Mouse (Mus musculus) CH12.LX (cell line): Measurements from ENCODE around the gene Wbp2. TPM values are rescaled to one million over a fixed set of nuclear protein-coding genes. Genes with fewer than 3 reads are reported as not detected.

Source experiments
- DNase-seq: peaks from one replicate; pipeline ENCODE4 v3.0.0-alpha.2; 2013; ENCODE audit errors: extremely low read depth
- H3K27ac ChIP-seq: 2 replicates; pipeline ENCODE4 v1.5.1; 2012; ENCODE audit warnings: low read depth, mild to moderate bottlenecking, control low read depth, moderate library complexity; ENCODE audit not compliant: insufficient read depth
- H3K27me3 ChIP-seq: replicated peaks from 2 replicates; pipeline ENCODE3; 2012; ENCODE audit warnings: inconsistent platforms
- H3K36me3 ChIP-seq, 2 experiments: replicated peaks in 1 of 2; 2 replicates each; pipeline versions ENCODE3 to v1.6.1; 2012; ENCODE audit warnings: inconsistent platforms in 1 of 2, low read length in 1 of 2, mild to moderate bottlenecking in 1 of 2, mixed read lengths in 1 of 2, moderate library complexity in 1 of 2; ENCODE audit not compliant: control insufficient read depth in 1 of 2, insufficient read depth in 1 of 2
- H3K4me1 ChIP-seq, 2 experiments: 2 replicates each; pipeline ENCODE4 v1.6.1; 2012; ENCODE audit warnings: inconsistent platforms in 1 of 2, moderate library complexity in 1 of 2; ENCODE audit not compliant: insufficient read depth in 2 of 2, control insufficient read depth in 1 of 2
- H3K4me2 ChIP-seq: 2 replicates; pipeline ENCODE4 v1.6.1; 2012; ENCODE audit warnings: low read depth, mild to moderate bottlenecking, control low read depth; ENCODE audit not compliant: poor library complexity, insufficient read depth, severe bottlenecking
- H3K4me3 ChIP-seq, 3 experiments: fragments of 150-350 bp in 1 of 3; sonication (generic) in 1 of 3; replicated peaks in 1 of 3; 2 replicates each; pipeline versions ENCODE3 to v1.5.1; 2011 to 2012; ENCODE audit warnings: low read depth in 2 of 3, low read length in 2 of 3, mild to moderate bottlenecking in 2 of 3, moderate library complexity in 2 of 3, control low read depth in 1 of 3, improper control_type of control experiment in 1 of 3, inconsistent platforms in 1 of 3, mixed read lengths in 1 of 3; ENCODE audit not compliant: poor library complexity in 1 of 3
- H3K79me2 ChIP-seq: replicated peaks from 2 replicates; pipeline ENCODE4 v1.6.1; 2012; ENCODE audit warnings: mild to moderate bottlenecking, moderate library complexity; ENCODE audit not compliant: control insufficient read depth, poor library complexity, insufficient read depth, severe bottlenecking; ENCODE audit errors: extremely low read depth
- H3K9ac ChIP-seq: 2 replicates; pipeline ENCODE4 v1.6.1; 2012; ENCODE audit warnings: low read depth, mild to moderate bottlenecking, control low read depth, moderate library complexity; ENCODE audit not compliant: insufficient read depth
- H3K9me3 ChIP-seq: replicated peaks from 2 replicates; pipeline ENCODE3; 2012; ENCODE audit warnings: low read length, inconsistent platforms, mixed read lengths
- CHD1 ChIP-seq: IDR thresholded peaks from 2 replicates; pipeline ENCODE4 v1.6.1; 2012; ENCODE audit warnings: low read depth, low read length, improper control_type of control experiment, inconsistent platforms
- CTCF ChIP-seq, 2 experiments: IDR thresholded peaks in 1 of 2; conservative IDR thresholded peaks in 1 of 2; 2 replicates each; pipeline ENCODE4 v1.5.1; 2011 to 2012; ENCODE audit warnings: low read depth in 2 of 2, low read length in 2 of 2, improper control_type of control experiment in 1 of 2, inconsistent platforms in 1 of 2, mild to moderate bottlenecking in 1 of 2, moderate library complexity in 1 of 2
- E2F4 ChIP-seq: IDR thresholded peaks from 2 replicates; pipeline ENCODE4 v1.6.1; 2011; ENCODE audit warnings: low read depth, low read length, improper control_type of control experiment; ENCODE audit not compliant: insufficient replicate concordance
- ETS1 ChIP-seq: conservative IDR thresholded peaks from 2 replicates; pipeline ENCODE4 v1.6.1; 2012; ENCODE audit warnings: low read depth, mild to moderate bottlenecking, inconsistent platforms, low read length, improper control_type of control experiment, moderate library complexity
- GABPA ChIP-seq: IDR thresholded peaks from 2 replicates; pipeline ENCODE4 v1.6.1; 2012; ENCODE audit warnings: low read depth, low read length, improper control_type of control experiment, inconsistent platforms; ENCODE audit not compliant: insufficient replicate concordance
- HCFC1 ChIP-seq: IDR thresholded peaks from 2 replicates; pipeline ENCODE4 v1.6.1; 2012; ENCODE audit warnings: low read depth, mild to moderate bottlenecking, inconsistent platforms, low read length, improper control_type of control experiment
- IRF4 ChIP-seq: IDR thresholded peaks from 2 replicates; pipeline ENCODE4 v1.6.1; 2014; ENCODE audit warnings: low read depth, mild to moderate bottlenecking, inconsistent platforms, low read length, improper control_type of control experiment
- JUN ChIP-seq: IDR thresholded peaks from 2 replicates; pipeline ENCODE4 v1.6.1; 2011; ENCODE audit warnings: low read depth, mild to moderate bottlenecking, low read length, improper control_type of control experiment, moderate library complexity; ENCODE audit not compliant: insufficient read depth
- KAT2A ChIP-seq: IDR thresholded peaks from 2 replicates; pipeline ENCODE4 v1.6.1; 2012; ENCODE audit warnings: low read length, improper control_type of control experiment, inconsistent platforms; ENCODE audit not compliant: insufficient replicate concordance
- MAX ChIP-seq: IDR thresholded peaks from 2 replicates; pipeline ENCODE4 v1.6.1; 2011; ENCODE audit warnings: low read length, improper control_type of control experiment
- MAZ ChIP-seq: IDR thresholded peaks from 2 replicates; pipeline ENCODE4 v1.6.1; 2012; ENCODE audit warnings: low read depth, mild to moderate bottlenecking, inconsistent platforms, low read length, improper control_type of control experiment, moderate library complexity
- POLR2AphosphoS2 ChIP-seq: IDR thresholded peaks from 2 replicates; pipeline ENCODE4 v1.6.1; 2011; ENCODE audit warnings: low read depth, low read length, improper control_type of control experiment
- RAD21 ChIP-seq: IDR thresholded peaks from 2 replicates; pipeline ENCODE4 v1.6.1; 2011; ENCODE audit warnings: low read depth, mild to moderate bottlenecking, low read length, improper control_type of control experiment, moderate library complexity
- SIN3A ChIP-seq: IDR thresholded peaks from 2 replicates; pipeline ENCODE4 v1.6.1; 2012; ENCODE audit warnings: low read length, improper control_type of control experiment, inconsistent platforms
- UBTF ChIP-seq: IDR thresholded peaks from 2 replicates; pipeline ENCODE4 v1.6.1; 2012; ENCODE audit warnings: low read depth, mild to moderate bottlenecking, inconsistent platforms, low read length, improper control_type of control experiment, moderate library complexity
- USF1 ChIP-seq: IDR thresholded peaks from 2 replicates; pipeline ENCODE4 v1.6.1; 2014; ENCODE audit warnings: low read depth, mild to moderate bottlenecking, inconsistent platforms, low read length, improper control_type of control experiment
- USF2 ChIP-seq: conservative IDR thresholded peaks from 2 replicates; pipeline ENCODE4 v1.6.1; 2011; ENCODE audit warnings: low read depth, low read length, improper control_type of control experiment
- ZKSCAN1 ChIP-seq: IDR thresholded peaks from 2 replicates; pipeline ENCODE4 v1.6.1; 2012; ENCODE audit warnings: low read depth, inconsistent platforms, low read length, improper control_type of control experiment, borderline replicate concordance
- dilution Hi-C: fragments of 300-500 bp; cut with MboI; formaldehyde crosslinking; loops from 2 replicates; pipeline ENCODE4 v1.14.3; 2020; ENCODE audit warnings: low sequenced_read_pairs; ENCODE audit not compliant: extremely low pct_unique_long_range_greater_than_20kb, extremely low pct_ligation_motif_present
- in situ Hi-C: fragments of 300-500 bp; cut with MboI; formaldehyde crosslinking; loops from 3 replicates; pipeline ENCODE4 v1.14.3; 2019; ENCODE audit warnings: low sequenced_read_pairs, low pct_ligation_motif_present, low pct_unique_long_range_greater_than_20kb, mixed read lengths
- polyA plus RNA-seq: library from polyadenylated mRNA; unstranded; fragments of >175 nt; gene quantifications from 2 replicates; pipeline ENCODE4 v1.2.1, GENCODE M21; 2012; ENCODE audit warnings: low read depth; ENCODE audit not compliant: insufficient read length
- total RNA-seq, 2 experiments: library from RNA; depleted of rRNA; stranded (reverse); fragments of 300-350 nt in 1 of 2; fragments of >200 nt in 1 of 2; gene quantifications; 2 replicates each; pipeline ENCODE4 v1.2.3; 2012 to 2014

The Wbp2 gene
- total and polyA plus RNA-seq, 3 experiments, result 15.2 to 97.1 (median 30.7) TPM

DNA sequence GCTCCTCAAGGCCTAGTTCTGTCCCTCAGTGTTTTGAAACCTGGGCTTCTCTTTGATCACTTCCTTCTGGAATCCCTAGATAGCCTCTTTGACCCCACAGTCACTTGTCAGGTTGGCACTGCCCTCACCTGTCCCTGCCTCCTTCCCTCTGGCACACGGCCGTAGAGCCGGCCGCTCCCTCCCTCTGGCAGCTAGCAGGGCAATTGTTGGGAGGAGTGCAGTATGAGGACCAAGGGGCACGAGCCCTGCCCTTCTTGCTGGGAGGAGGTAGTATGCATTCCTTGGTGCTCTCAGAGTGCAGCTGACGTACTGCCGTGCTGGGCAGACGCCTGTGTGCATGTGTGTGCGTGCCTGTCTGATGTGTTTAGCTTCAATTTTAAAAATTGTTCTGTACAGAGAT is 26.2 kb downstream of the Wbp2 start:
- H3K4me2 ChIP-seq, result no peak overlapping the region
- in situ Hi-C loops, result no loop called here
- peaks cover 0 to 27% of the 10 kb centered on the region in 2 experiments; a peak in 2 of 4 replicates for H3K4me1 ChIP-seq
- no peak for TF ChIP-seq ETS1
- no peak for TF ChIP-seq CHD1
- TF ChIP-seq KAT2A, result no peak
- TF ChIP-seq JUN, result no peak
- no peak for TF ChIP-seq IRF4
- TF ChIP-seq HCFC1, result no peak
- no peak for TF ChIP-seq USF2
- TF ChIP-seq GABPA, result no peak
- no peaks in the 10 kb centered on the region for H3K9me3 ChIP-seq
- H3K36me3 ChIP-seq, result peaks cover 73 to 99% of the 10 kb centered on the region in 2 experiments
- H3K9ac ChIP-seq, result no peak overlapping the region
- DNase-seq, result no peak
- dilution Hi-C loops, result no loop called here
- no peak overlapping the region for H3K27ac ChIP-seq
- no peak overlapping the region for H3K4me3 ChIP-seq
- no peaks in the 10 kb centered on the region for H3K27me3 ChIP-seq
- no peaks in the 10 kb centered on the region for H3K79me2 ChIP-seq

DNA sequence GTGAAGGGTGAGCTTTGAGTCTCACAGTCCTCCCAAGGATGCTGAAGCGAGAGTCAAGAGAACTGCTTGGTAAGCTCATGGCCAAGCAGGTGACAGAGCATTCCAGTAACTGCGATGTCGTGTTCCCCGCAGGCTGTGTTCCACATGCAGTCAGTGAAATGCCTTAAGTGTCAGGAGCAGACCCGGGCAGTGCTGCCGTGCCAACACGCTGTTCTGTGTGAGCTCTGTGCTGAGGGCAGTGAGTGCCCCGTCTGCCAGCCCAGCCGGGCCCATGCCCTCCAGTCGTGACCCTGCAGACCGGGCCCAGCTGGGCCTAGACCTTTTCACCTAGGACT is 27.1 kb downstream of the Wbp2 start:
- Histone ChIP-seq H3K36me3 (peaks cover 82 to 100% of the 10 kb centered on the region in 2 experiments), H3K9me3 (no peaks in the 10 kb centered on the region), H3K9ac (no peak overlapping the region), H3K27me3 (no peaks in the 10 kb centered on the region), H3K27ac (no peak overlapping the region), H3K4me2 (no peak overlapping the region), H3K4me1 (peaks cover 0 to 27% of the 10 kb centered on the region in 2 experiments; a peak in 2 of 4 replicates), H3K79me2 (no peaks in the 10 kb centered on the region), H3K4me3 (no peak overlapping the region)
- dilution Hi-C loops (no loop called here), in situ Hi-C loops (no loop called here)
- DNase-seq, result no peak
- no peak for TF ChIP-seq E2F4
- no peak for TF ChIP-seq MAX
- no peak for TF ChIP-seq RAD21
- no peak for TF ChIP-seq USF1
- no peak for TF ChIP-seq SIN3A
- no peak for TF ChIP-seq MAZ
- no peak for TF ChIP-seq CTCF (conservative IDR thresholded peaks at IDR 0.05 in 1 of 2, IDR thresholded peaks at IDR 0.05 in 1 of 2; ENCODE audit: low read depth in 2 of 2, low read length in 2 of 2)
- TF ChIP-seq JUN, result no peak
- no peak for TF ChIP-seq UBTF
- TF ChIP-seq GABPA, result no peak
- TF ChIP-seq ZKSCAN1, result no peak
- TF ChIP-seq CHD1, result no peak
- no peak for TF ChIP-seq POLR2AphosphoS2
